Mouse (Mus musculus) heart, postnatal 10 days (tissue): ENCODE measurements at regions not wholly inside any gene's neighbourhood (a gene's known extent, or its start where the extent isn't known, plus 50 kb on each side); places are given as distances from the start of the nearest gene placed in this dataset.

Source experiments
- DNase-seq, 2 experiments: peaks; one replicate each; pipeline ENCODE4 v3.0.0; 2021
- intact Hi-C: fragments of 180-260 bp; cut with DNase I; formaldehyde crosslinking; loops from one replicate; pipeline ENCODE4 v1.15.1; 2025

GRCm38 (mm10) chr1:90449571-90450226, 153.1 kb upstream of the Cops8 start:
- intact Hi-C loops = loop anchor here (5.0 kb wide), 1 partner anchor 128 kb away; no protein-coding TSS in a partner anchor
- DNase-seq = no peak

GRCm38 (mm10) chr1:90451942-90452557, 150.7 kb upstream of the Cops8 start:
- no peak for DNase-seq
- intact Hi-C loops = loop anchor here (5.0 kb wide), 1 partner anchor 125 kb away; no protein-coding TSS in a partner anchor

- DNase-seq = no peak
- intact Hi-C loops = loop anchor here (5.0 kb wide), 1 partner anchor 123 kb away; no protein-coding TSS in a partner anchor
These were observed 148.5 kb upstream of the Cops8 start for GRCm38 (mm10) chr1:90454263-90454662.

GRCm38 (mm10) chr1:90457396-90457795, 145.4 kb upstream of the Cops8 start:
- intact Hi-C loops = no loop called here

GRCm38 (mm10) chr1:90458176-90458575, 144.6 kb upstream of the Cops8 start:
- intact Hi-C loops = no loop called here
- no peak for DNase-seq

More at GRCm38 (mm10) chr1:90457396-90457795, 145.4 kb upstream of the Cops8 start:
- no peak for DNase-seq

- DNase-seq = no peak
- intact Hi-C loops = no loop called here
These were observed 141.1 kb upstream of the Cops8 start for GRCm38 (mm10) chr1:90461699-90462098.

- DNase-seq = no peak
- intact Hi-C loops = no loop called here
These were observed 139.5 kb upstream of the Cops8 start for GRCm38 (mm10) chr1:90463302-90463701.

- DNase-seq = no peak
- intact Hi-C loops = no loop called here
These were observed 135.1 kb upstream of the Cops8 start for GRCm38 (mm10) chr1:90467646-90468045.

- DNase-seq = no peak
- intact Hi-C loops = no loop called here
These were observed 131.8 kb upstream of the Cops8 start for GRCm38 (mm10) chr1:90470996-90471395.

- intact Hi-C loops = no loop called here
- no peak for DNase-seq
These were observed 131.0 kb upstream of the Cops8 start for GRCm38 (mm10) chr1:90471806-90472205.

GRCm38 (mm10) chr1:90475060-90475813, 127.5 kb upstream of the Cops8 start:
- intact Hi-C loops = no loop called here
- DNase-seq = no peak

- DNase-seq = no peak
- intact Hi-C loops = no loop called here
These were observed 126.1 kb upstream of the Cops8 start for GRCm38 (mm10) chr1:90476556-90477243.

- no peak for DNase-seq
- intact Hi-C loops = no loop called here
These were observed 123.9 kb upstream of the Cops8 start for GRCm38 (mm10) chr1:90478839-90479238.

GRCm38 (mm10) chr1:90481247-90481646, 121.5 kb upstream of the Cops8 start:
- intact Hi-C loops = no loop called here
- no peak for DNase-seq

- intact Hi-C loops = no loop called here
These were observed 121.1 kb upstream of the Cops8 start for GRCm38 (mm10) chr1:90481708-90482107.

GRCm38 (mm10) chr1:90486349-90486839, 116.4 kb upstream of the Cops8 start:
- DNase-seq = no peak
- intact Hi-C loops = loop anchor here (5.0 kb wide), 1 partner anchor 101 kb away; no protein-coding TSS in a partner anchor

More at GRCm38 (mm10) chr1:90481708-90482107, 121.1 kb upstream of the Cops8 start:
- DNase-seq = no peak

GRCm38 (mm10) chr1:90487886-90488285, 114.9 kb upstream of the Cops8 start:
- intact Hi-C loops = loop anchor here (5.0 kb wide), 1 partner anchor 99 kb away; no protein-coding TSS in a partner anchor
- DNase-seq = no peak

- intact Hi-C loops = loop anchor here (5.0 kb wide), 1 partner anchor 98 kb away; no protein-coding TSS in a partner anchor
- no peak for DNase-seq
These were observed 113.8 kb upstream of the Cops8 start for GRCm38 (mm10) chr1:90488991-90489390.

- DNase-seq = peak in 1 of 2 experiments; percentile 31
- intact Hi-C loops = no loop called here
These were observed 112.4 kb upstream of the Cops8 start for GRCm38 (mm10) chr1:90490335-90490734.

- intact Hi-C loops = no loop called here
- no peak for DNase-seq
These were observed 109.3 kb upstream of the Cops8 start for GRCm38 (mm10) chr1:90493481-90493880.
